Mouse (Mus musculus): ENCODE measurements at regions not wholly inside any gene's neighbourhood (a gene's known extent, or its start where the extent isn't known, plus 50 kb on each side); places are given as distances from the start of the nearest gene placed in this dataset.

DNA sequence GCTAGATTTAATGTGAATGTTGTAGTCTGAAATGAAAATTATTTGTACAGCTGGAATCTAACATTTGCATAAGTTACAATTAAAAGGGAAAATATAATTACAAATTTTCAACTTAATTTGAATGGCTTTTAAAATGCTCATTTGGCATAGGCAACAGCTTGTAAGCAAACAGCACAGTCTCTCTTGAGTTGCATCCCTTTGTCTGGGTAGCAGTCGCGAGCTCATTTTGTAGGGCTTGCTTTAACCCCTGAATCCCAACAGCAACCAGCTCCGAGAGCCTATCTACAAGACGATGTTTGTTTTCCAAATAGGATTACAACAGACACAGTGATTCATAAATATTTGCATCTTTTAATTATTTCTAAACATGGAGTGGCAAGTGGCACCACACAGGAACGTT lies 82.8 kb downstream of the Rwdd3 start:
- TF ChIP-seq POLR2A (IDR thresholded peaks at IDR 0.05; ENCODE audit: borderline replicate concordance, control insufficient read depth, low read depth, low read length) (no peak), CTCF (IDR thresholded peaks at IDR 0.05; ENCODE audit: control insufficient read depth, insufficient read depth, low read length) (no peak)
